Mouse (Mus musculus) CH12.LX (cell line): ENCODE results near the gene Ndufv2. TPM values are rescaled to one million over a fixed set of nuclear protein-coding genes. Genes with fewer than 3 reads are reported as not detected.

ENCODE experiments used
- DNase-seq: peaks from one replicate; pipeline ENCODE4 v3.0.0-alpha.2; 2013; ENCODE audit errors: extremely low read depth
- H3K27ac ChIP-seq: 2 replicates; pipeline ENCODE4 v1.5.1; 2012; ENCODE audit warnings: low read depth, mild to moderate bottlenecking, control low read depth, moderate library complexity; ENCODE audit not compliant: insufficient read depth
- H3K27me3 ChIP-seq: replicated peaks from 2 replicates; pipeline ENCODE3; 2012; ENCODE audit warnings: inconsistent platforms
- H3K36me3 ChIP-seq, 2 experiments: replicated peaks in 1 of 2; 2 replicates each; pipeline versions ENCODE3 to v1.6.1; 2012; ENCODE audit warnings: inconsistent platforms in 1 of 2, low read length in 1 of 2, mild to moderate bottlenecking in 1 of 2, mixed read lengths in 1 of 2, moderate library complexity in 1 of 2; ENCODE audit not compliant: control insufficient read depth in 1 of 2, insufficient read depth in 1 of 2
- H3K4me1 ChIP-seq, 2 experiments: 2 replicates each; pipeline ENCODE4 v1.6.1; 2012; ENCODE audit warnings: inconsistent platforms in 1 of 2, moderate library complexity in 1 of 2; ENCODE audit not compliant: insufficient read depth in 2 of 2, control insufficient read depth in 1 of 2
- H3K4me2 ChIP-seq: 2 replicates; pipeline ENCODE4 v1.6.1; 2012; ENCODE audit warnings: low read depth, mild to moderate bottlenecking, control low read depth; ENCODE audit not compliant: poor library complexity, insufficient read depth, severe bottlenecking
- H3K4me3 ChIP-seq, 3 experiments: fragments of 150-350 bp in 1 of 3; sonication (generic) in 1 of 3; replicated peaks in 1 of 3; 2 replicates each; pipeline versions ENCODE3 to v1.5.1; 2011 to 2012; ENCODE audit warnings: low read depth in 2 of 3, low read length in 2 of 3, mild to moderate bottlenecking in 2 of 3, moderate library complexity in 2 of 3, control low read depth in 1 of 3, improper control_type of control experiment in 1 of 3, inconsistent platforms in 1 of 3, mixed read lengths in 1 of 3; ENCODE audit not compliant: poor library complexity in 1 of 3
- H3K79me2 ChIP-seq: replicated peaks from 2 replicates; pipeline ENCODE4 v1.6.1; 2012; ENCODE audit warnings: mild to moderate bottlenecking, moderate library complexity; ENCODE audit not compliant: control insufficient read depth, poor library complexity, insufficient read depth, severe bottlenecking; ENCODE audit errors: extremely low read depth
- H3K9ac ChIP-seq: 2 replicates; pipeline ENCODE4 v1.6.1; 2012; ENCODE audit warnings: low read depth, mild to moderate bottlenecking, control low read depth, moderate library complexity; ENCODE audit not compliant: insufficient read depth
- H3K9me3 ChIP-seq: replicated peaks from 2 replicates; pipeline ENCODE3; 2012; ENCODE audit warnings: low read length, inconsistent platforms, mixed read lengths
- BHLHE40 ChIP-seq: IDR thresholded peaks from 2 replicates; pipeline ENCODE4 v1.6.1; 2011; ENCODE audit warnings: mild to moderate bottlenecking, low read depth, low read length, improper control_type of control experiment
- CHD1 ChIP-seq: IDR thresholded peaks from 2 replicates; pipeline ENCODE4 v1.6.1; 2012; ENCODE audit warnings: low read depth, low read length, improper control_type of control experiment, inconsistent platforms
- CHD2 ChIP-seq: IDR thresholded peaks from 2 replicates; pipeline ENCODE4 v1.6.1; 2011; ENCODE audit warnings: low read length, improper control_type of control experiment
- CTCF ChIP-seq, 2 experiments: IDR thresholded peaks in 1 of 2; conservative IDR thresholded peaks in 1 of 2; 2 replicates each; pipeline ENCODE4 v1.5.1; 2011 to 2012; ENCODE audit warnings: low read depth in 2 of 2, low read length in 2 of 2, improper control_type of control experiment in 1 of 2, inconsistent platforms in 1 of 2, mild to moderate bottlenecking in 1 of 2, moderate library complexity in 1 of 2
- E2F4 ChIP-seq: IDR thresholded peaks from 2 replicates; pipeline ENCODE4 v1.6.1; 2011; ENCODE audit warnings: low read depth, low read length, improper control_type of control experiment; ENCODE audit not compliant: insufficient replicate concordance
- ELF1 ChIP-seq: IDR thresholded peaks from 2 replicates; pipeline ENCODE4 v1.6.1; 2014; ENCODE audit warnings: low read depth, mild to moderate bottlenecking, inconsistent platforms, low read length, improper control_type of control experiment
- EP300 ChIP-seq: IDR thresholded peaks from 2 replicates; pipeline ENCODE4 v1.6.1; 2011; ENCODE audit warnings: low read length, improper control_type of control experiment
- ETS1 ChIP-seq: conservative IDR thresholded peaks from 2 replicates; pipeline ENCODE4 v1.6.1; 2012; ENCODE audit warnings: low read depth, mild to moderate bottlenecking, inconsistent platforms, low read length, improper control_type of control experiment, moderate library complexity
- GABPA ChIP-seq: IDR thresholded peaks from 2 replicates; pipeline ENCODE4 v1.6.1; 2012; ENCODE audit warnings: low read depth, low read length, improper control_type of control experiment, inconsistent platforms; ENCODE audit not compliant: insufficient replicate concordance
- HCFC1 ChIP-seq: IDR thresholded peaks from 2 replicates; pipeline ENCODE4 v1.6.1; 2012; ENCODE audit warnings: low read depth, mild to moderate bottlenecking, inconsistent platforms, low read length, improper control_type of control experiment
- IRF4 ChIP-seq: IDR thresholded peaks from 2 replicates; pipeline ENCODE4 v1.6.1; 2014; ENCODE audit warnings: low read depth, mild to moderate bottlenecking, inconsistent platforms, low read length, improper control_type of control experiment
- JUN ChIP-seq: IDR thresholded peaks from 2 replicates; pipeline ENCODE4 v1.6.1; 2011; ENCODE audit warnings: low read depth, mild to moderate bottlenecking, low read length, improper control_type of control experiment, moderate library complexity; ENCODE audit not compliant: insufficient read depth
- JUND ChIP-seq: conservative IDR thresholded peaks from 2 replicates; pipeline ENCODE4 v1.6.1; 2011; ENCODE audit warnings: low read depth, low read length, improper control_type of control experiment
- KAT2A ChIP-seq: IDR thresholded peaks from 2 replicates; pipeline ENCODE4 v1.6.1; 2012; ENCODE audit warnings: low read length, improper control_type of control experiment, inconsistent platforms; ENCODE audit not compliant: insufficient replicate concordance
- MAFK ChIP-seq: IDR thresholded peaks from 2 replicates; pipeline ENCODE4 v1.6.1; 2011; ENCODE audit warnings: low read length, improper control_type of control experiment; ENCODE audit not compliant: insufficient replicate concordance
- MAX ChIP-seq: IDR thresholded peaks from 2 replicates; pipeline ENCODE4 v1.6.1; 2011; ENCODE audit warnings: low read length, improper control_type of control experiment
- MAZ ChIP-seq: IDR thresholded peaks from 2 replicates; pipeline ENCODE4 v1.6.1; 2012; ENCODE audit warnings: low read depth, mild to moderate bottlenecking, inconsistent platforms, low read length, improper control_type of control experiment, moderate library complexity
- MEF2A ChIP-seq: IDR thresholded peaks from 2 replicates; pipeline ENCODE4 v1.6.1; 2014; ENCODE audit warnings: low read depth, mild to moderate bottlenecking, inconsistent platforms, low read length, improper control_type of control experiment, borderline replicate concordance
- MXI1 ChIP-seq: IDR thresholded peaks from 2 replicates; pipeline ENCODE4 v1.6.1; 2011; ENCODE audit warnings: mild to moderate bottlenecking, low read depth, low read length, improper control_type of control experiment
- MYC ChIP-seq: IDR thresholded peaks from 2 replicates; pipeline ENCODE4 v1.6.1; 2011; ENCODE audit warnings: low read depth, mild to moderate bottlenecking, improper control_type of control experiment, low read length
- NELFE ChIP-seq: IDR thresholded peaks from 2 replicates; pipeline ENCODE4 v1.6.1; 2011; ENCODE audit warnings: low read depth, low read length, improper control_type of control experiment
- NRF1 ChIP-seq: IDR thresholded peaks from 2 replicates; pipeline ENCODE4 v1.6.1; 2014; ENCODE audit warnings: low read depth, mild to moderate bottlenecking, inconsistent platforms, low read length, improper control_type of control experiment, moderate library complexity
- PAX5 ChIP-seq: IDR thresholded peaks from 2 replicates; pipeline ENCODE4 v1.6.1; 2012; ENCODE audit warnings: low read length, inconsistent platforms, mixed read lengths
- POLR2A ChIP-seq: IDR thresholded peaks from 2 replicates; pipeline ENCODE4 v1.6.1; 2011; ENCODE audit warnings: low read depth, mild to moderate bottlenecking, improper control_type of control experiment, low read length
- POLR2AphosphoS2 ChIP-seq: IDR thresholded peaks from 2 replicates; pipeline ENCODE4 v1.6.1; 2011; ENCODE audit warnings: low read depth, low read length, improper control_type of control experiment
- RAD21 ChIP-seq: IDR thresholded peaks from 2 replicates; pipeline ENCODE4 v1.6.1; 2011; ENCODE audit warnings: low read depth, mild to moderate bottlenecking, low read length, improper control_type of control experiment, moderate library complexity
- RCOR1 ChIP-seq: conservative IDR thresholded peaks from 2 replicates; pipeline ENCODE4 v1.6.1; 2012; ENCODE audit warnings: low read depth, mild to moderate bottlenecking, inconsistent platforms, low read length, improper control_type of control experiment
- SIN3A ChIP-seq: IDR thresholded peaks from 2 replicates; pipeline ENCODE4 v1.6.1; 2012; ENCODE audit warnings: low read length, improper control_type of control experiment, inconsistent platforms
- SMC3 ChIP-seq: IDR thresholded peaks from 2 replicates; pipeline ENCODE4 v1.6.1; 2011; ENCODE audit warnings: low read depth, low read length, improper control_type of control experiment
- TBP ChIP-seq: conservative IDR thresholded peaks from 2 replicates; pipeline ENCODE4 v1.6.1; 2011; ENCODE audit warnings: low read depth, low read length, improper control_type of control experiment
- TCF12 ChIP-seq: IDR thresholded peaks from 2 replicates; pipeline ENCODE4 v1.6.1; 2014; ENCODE audit warnings: low read depth, mild to moderate bottlenecking, inconsistent platforms, low read length, improper control_type of control experiment
- UBTF ChIP-seq: IDR thresholded peaks from 2 replicates; pipeline ENCODE4 v1.6.1; 2012; ENCODE audit warnings: low read depth, mild to moderate bottlenecking, inconsistent platforms, low read length, improper control_type of control experiment, moderate library complexity
- USF1 ChIP-seq: IDR thresholded peaks from 2 replicates; pipeline ENCODE4 v1.6.1; 2014; ENCODE audit warnings: low read depth, mild to moderate bottlenecking, inconsistent platforms, low read length, improper control_type of control experiment
- USF2 ChIP-seq: conservative IDR thresholded peaks from 2 replicates; pipeline ENCODE4 v1.6.1; 2011; ENCODE audit warnings: low read depth, low read length, improper control_type of control experiment
- ZC3H11A ChIP-seq: IDR thresholded peaks from 2 replicates; pipeline ENCODE4 v1.6.1; 2012; ENCODE audit warnings: low read depth, mild to moderate bottlenecking, inconsistent platforms, low read length, improper control_type of control experiment
- ZKSCAN1 ChIP-seq: IDR thresholded peaks from 2 replicates; pipeline ENCODE4 v1.6.1; 2012; ENCODE audit warnings: low read depth, inconsistent platforms, low read length, improper control_type of control experiment, borderline replicate concordance
- ZMIZ1 ChIP-seq: IDR thresholded peaks from 2 replicates; pipeline ENCODE4 v1.6.1; 2012; ENCODE audit warnings: low read depth, mild to moderate bottlenecking, inconsistent platforms, low read length, improper control_type of control experiment
- ZNF384 ChIP-seq: IDR thresholded peaks from 2 replicates; pipeline ENCODE4 v1.6.1; 2012; ENCODE audit warnings: low read depth, low read length, improper control_type of control experiment, inconsistent platforms
- dilution Hi-C: fragments of 300-500 bp; cut with MboI; formaldehyde crosslinking; loops from 2 replicates; pipeline ENCODE4 v1.14.3; 2020; ENCODE audit warnings: low sequenced_read_pairs; ENCODE audit not compliant: extremely low pct_unique_long_range_greater_than_20kb, extremely low pct_ligation_motif_present
- in situ Hi-C: fragments of 300-500 bp; cut with MboI; formaldehyde crosslinking; loops from 3 replicates; pipeline ENCODE4 v1.14.3; 2019; ENCODE audit warnings: low sequenced_read_pairs, low pct_ligation_motif_present, low pct_unique_long_range_greater_than_20kb, mixed read lengths
- polyA plus RNA-seq: library from polyadenylated mRNA; unstranded; fragments of >175 nt; gene quantifications from 2 replicates; pipeline ENCODE4 v1.2.1, GENCODE M21; 2012; ENCODE audit warnings: low read depth; ENCODE audit not compliant: insufficient read length
- total RNA-seq, 2 experiments: library from RNA; depleted of rRNA; stranded (reverse); fragments of 300-350 nt in 1 of 2; fragments of >200 nt in 1 of 2; gene quantifications; 2 replicates each; pipeline ENCODE4 v1.2.3; 2012 to 2014

Gene Ndufv2
- total and polyA plus RNA-seq, 3 experiments, result 108 to 260 (median 201) TPM

DNA sequence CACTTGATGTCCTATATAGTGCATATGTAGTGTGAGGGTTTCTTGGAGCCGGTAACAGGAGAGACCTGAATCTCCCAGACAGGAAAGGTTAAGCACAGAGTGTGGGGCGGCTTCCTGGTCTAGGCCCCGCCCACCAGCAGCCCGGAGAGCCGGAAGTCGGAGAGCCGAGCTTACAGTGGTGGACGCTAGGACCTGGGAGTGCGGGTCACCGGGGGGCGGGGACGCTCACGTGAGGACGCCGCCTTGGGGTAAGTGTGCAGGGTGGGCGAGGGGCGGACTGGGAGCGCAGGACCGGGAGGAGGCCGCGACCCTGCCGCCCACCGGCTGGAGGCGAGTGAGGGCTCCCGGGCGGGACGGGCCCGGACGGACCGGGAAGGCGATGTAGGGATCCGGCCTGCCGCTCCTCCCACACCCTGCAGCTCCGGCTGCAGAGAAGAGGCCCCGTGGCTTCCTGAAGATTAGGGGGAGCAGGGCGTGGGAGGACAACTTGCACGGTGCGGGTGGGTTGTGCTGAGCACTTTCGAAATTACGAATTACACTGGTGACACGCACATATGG is 10.1 kb upstream of the Ndufv2 start, which contains the start of gene Washc1:
Gene Washc1, plus strand, starts transcription at position 144 of the 558 bp plus-strand sequence.
- Histone ChIP-seq H3K36me3 (peaks cover 26 to 33% of the 10 kb centered on the region in 2 experiments), H3K4me2 (peak within 1 kb of the TSS; percentile 92), H3K4me3 (peak within 1 kb of the TSS; percentile 83 to 99 (median 93)), H3K27ac (peak within 1 kb of the TSS; percentile 45; the same call in 1 of the 2 replicates), H3K9me3 (no peaks in the 10 kb centered on the region), H3K4me1 (peaks cover 13 to 47% of the 10 kb centered on the region in 2 experiments), H3K27me3 (no peaks in the 10 kb centered on the region), H3K79me2 (no peaks in the 10 kb centered on the region), H3K9ac (peak within 1 kb of the TSS; percentile 62)
- DNase-seq, result peak; percentile 88
- dilution Hi-C loops (no loop called here), in situ Hi-C loops (loop anchor here (10.0 kb wide), 1 partner anchor 227 kb away; the partner anchor contains the start of gene Ralbp1)
- TF ChIP-seq MAZ, result peak; percentile 77; the same call in 1 of the 2 replicates
- no peak for TF ChIP-seq CTCF (conservative IDR thresholded peaks at IDR 0.05 in 1 of 2, IDR thresholded peaks at IDR 0.05 in 1 of 2; ENCODE audit: low read depth in 2 of 2, low read length in 2 of 2)
- no peak for TF ChIP-seq E2F4
- no peak for TF ChIP-seq TBP
- peak; percentile 89 for TF ChIP-seq MXI1
- TF ChIP-seq ZNF384, result no peak; the same call in 1 of the 2 replicates
- TF ChIP-seq POLR2A, result peak; percentile 82
- no peak for TF ChIP-seq RAD21
- peak; percentile 34 for TF ChIP-seq NRF1
- TF ChIP-seq UBTF, result no peak
- peak; percentile 66 for TF ChIP-seq USF1
- no peak for TF ChIP-seq PAX5
- 0 out of 2 replicates have a peak, but pooled peaks have one; percentile 61 for TF ChIP-seq POLR2AphosphoS2
- TF ChIP-seq CHD2, result peak; percentile 49
- TF ChIP-seq USF2, result no peak
- TF ChIP-seq EP300, result no peak
- TF ChIP-seq TCF12, result peak; percentile 74; the same call in 1 of the 2 replicates
- no peak for TF ChIP-seq MAFK
- peak; percentile 78 for TF ChIP-seq HCFC1
- TF ChIP-seq BHLHE40, result peak; percentile 100
- peak; percentile 71; the same call in 1 of the 2 replicates for TF ChIP-seq MEF2A
- no peak for TF ChIP-seq MYC
- TF ChIP-seq ZKSCAN1, result no peak
- no peak for TF ChIP-seq CHD1
- peak; percentile 77; the same call in 1 of the 2 replicates for TF ChIP-seq RCOR1
- TF ChIP-seq ZC3H11A, result no peak
- TF ChIP-seq SIN3A, result peak; percentile 97
- peak; percentile 68 for TF ChIP-seq NELFE
- 0 out of 2 replicates have a peak, but pooled peaks have one; percentile 53 for TF ChIP-seq ZMIZ1
- peak; percentile 98 for TF ChIP-seq ELF1
- TF ChIP-seq JUND, result no peak
- TF ChIP-seq JUN, result no peak
- TF ChIP-seq ETS1, result peak; percentile 20; the same call in 1 of the 2 replicates
- no peak for TF ChIP-seq SMC3
- peak; percentile 10; the same call in 1 of the 2 replicates for TF ChIP-seq GABPA
- TF ChIP-seq IRF4, result peak; percentile 83
- TF ChIP-seq MAX, result peak; percentile 26; the same call in 1 of the 2 replicates
- 0 out of 2 replicates have a peak, but pooled peaks have one; percentile 35 for TF ChIP-seq KAT2A
